Mouse (Mus musculus) ovary, postnatal 14 days (tissue): ENCODE data around the gene Gm16181.

Experiments used
- DNase-seq: peaks from one replicate; pipeline ENCODE4 v3.0.0; 2022; ENCODE audit warnings: low spot score

Gm16181 gene

DNA sequence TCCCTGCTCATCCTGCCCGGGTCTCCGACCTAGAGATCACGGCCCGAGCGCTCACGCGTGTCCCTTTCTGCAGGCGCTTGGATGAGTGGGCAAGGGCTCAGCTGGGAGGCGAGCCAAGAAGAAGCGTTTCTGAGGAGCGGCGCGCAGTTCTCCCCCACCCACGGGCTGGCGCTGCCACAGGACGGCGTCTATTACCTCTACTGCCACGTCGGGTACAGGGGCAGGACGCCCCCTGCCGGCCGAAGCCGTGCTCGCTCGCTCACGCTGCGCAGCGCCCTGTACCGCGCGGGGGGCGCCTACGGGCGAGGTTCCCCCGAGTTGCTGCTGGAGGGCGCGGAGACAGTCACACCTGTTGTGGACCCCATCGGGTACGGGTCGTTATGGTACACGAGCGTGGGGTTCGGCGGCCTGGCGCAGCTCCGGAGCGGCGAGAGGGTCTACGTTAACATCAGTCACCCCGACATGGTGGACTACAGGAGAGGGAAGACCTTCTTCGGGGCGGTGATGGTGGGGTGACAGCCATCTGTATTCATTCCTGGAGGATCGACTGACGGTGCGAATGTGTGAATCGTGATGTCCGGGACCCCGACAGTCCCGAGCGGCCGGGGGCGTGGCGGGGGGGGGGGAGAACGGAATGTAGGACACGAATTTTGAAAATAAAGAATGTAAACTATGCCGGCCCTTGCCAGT lies 24.9 kb upstream of the Gm16181 start:
- DNase-seq = peak; percentile 75

DNA sequence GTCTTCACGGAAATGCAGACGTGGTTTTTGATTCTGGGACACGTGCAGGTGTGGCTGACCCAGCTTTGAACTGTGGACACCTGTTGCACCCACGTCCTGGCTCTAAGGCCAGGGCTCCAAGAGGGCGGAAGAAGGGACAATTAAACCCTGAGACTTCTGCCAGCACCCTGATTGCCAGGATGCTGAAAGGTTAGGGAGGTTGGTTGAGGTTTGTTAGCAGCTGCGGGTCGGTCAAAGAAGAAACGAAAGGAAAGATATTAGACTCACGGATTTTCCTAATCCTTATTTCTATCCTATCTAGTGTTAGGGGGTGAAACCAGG lies 24.4 kb upstream of the Gm16181 start:
- DNase-seq = no peak

DNA sequence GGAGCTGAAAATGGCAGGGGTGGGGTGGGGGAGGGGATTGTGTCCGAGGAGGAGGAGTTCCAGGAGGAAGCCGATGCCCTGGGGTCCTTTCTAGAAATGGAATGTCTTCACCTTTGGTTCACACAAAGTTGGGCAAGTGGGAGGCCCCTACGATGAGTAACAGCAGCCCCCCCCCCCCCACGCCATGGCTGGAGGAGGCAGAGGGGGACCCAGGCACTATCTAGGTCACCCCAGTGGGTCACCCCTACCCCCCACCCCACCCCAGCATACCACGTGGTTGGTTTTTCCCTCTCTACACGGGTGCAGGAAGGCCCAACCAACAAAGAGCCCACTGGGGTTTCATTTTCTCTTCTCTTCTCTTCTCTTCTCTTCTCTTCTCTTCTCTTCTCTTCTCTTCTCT lies 23.5 kb upstream of the Gm16181 start:
- DNase-seq = no peak

DNA sequence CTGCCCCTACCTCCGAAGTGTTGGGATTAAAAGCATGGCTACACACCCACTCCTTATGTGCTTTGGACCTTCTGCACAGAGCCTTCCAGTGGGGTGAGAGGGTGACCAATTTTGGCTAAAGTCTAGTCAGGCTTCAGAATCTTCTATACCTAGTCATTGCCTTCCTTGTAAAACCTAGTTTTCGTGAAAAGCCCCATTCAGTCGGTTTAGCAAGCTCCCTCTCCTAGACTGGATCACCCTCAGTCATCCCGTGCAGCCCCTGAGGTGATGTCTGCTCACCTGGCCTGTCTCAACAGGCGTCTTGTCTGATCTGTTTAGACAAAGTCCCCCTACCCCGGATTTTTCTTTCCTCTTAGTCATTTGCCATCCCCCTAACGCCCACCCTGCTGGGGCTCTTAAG lies 22.6 kb upstream of the Gm16181 start:
- DNase-seq = no peak

DNA sequence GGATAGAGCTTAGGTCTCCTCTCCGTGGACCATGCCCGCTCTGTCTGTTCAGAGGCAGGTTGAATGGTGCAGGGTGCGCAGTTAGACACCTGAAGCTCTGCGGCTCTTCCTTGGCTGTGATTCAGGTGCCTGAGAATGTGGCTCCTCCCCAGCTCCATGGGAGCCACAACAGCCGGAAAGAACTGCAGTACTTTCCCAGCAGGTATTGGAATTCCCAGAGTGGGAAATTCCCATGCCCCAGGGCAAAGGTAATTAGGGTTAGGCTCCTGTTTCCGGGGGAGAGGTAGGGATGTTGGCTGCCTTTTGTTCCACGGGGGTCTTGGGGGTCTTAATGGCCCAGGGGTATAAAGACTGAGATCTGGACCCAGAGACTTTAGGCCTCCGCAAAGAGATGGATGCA lies 21.7 kb upstream of the Gm16181 start:
- no peak for DNase-seq

DNA sequence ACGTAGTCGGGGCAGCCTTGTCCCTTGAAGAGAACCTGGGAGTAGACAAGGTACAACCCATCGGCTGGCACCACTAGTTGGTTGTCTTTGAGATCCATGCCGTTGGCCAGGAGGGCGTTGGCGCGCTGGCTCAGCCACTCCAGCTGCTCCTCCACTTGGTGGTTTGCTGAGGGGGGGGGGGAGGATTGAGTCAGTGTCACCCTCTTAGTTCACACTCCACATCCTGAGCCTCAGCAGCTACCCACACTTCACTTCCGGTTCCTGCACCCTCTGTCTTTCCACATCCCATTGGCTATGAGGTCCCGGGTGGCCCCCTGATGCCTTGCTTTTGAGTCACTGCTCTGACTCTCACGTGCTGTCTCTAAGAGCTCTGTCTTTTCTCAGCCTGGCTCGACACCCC lies 20.2 kb upstream of the Gm16181 start:
- DNase-seq = no peak

DNA sequence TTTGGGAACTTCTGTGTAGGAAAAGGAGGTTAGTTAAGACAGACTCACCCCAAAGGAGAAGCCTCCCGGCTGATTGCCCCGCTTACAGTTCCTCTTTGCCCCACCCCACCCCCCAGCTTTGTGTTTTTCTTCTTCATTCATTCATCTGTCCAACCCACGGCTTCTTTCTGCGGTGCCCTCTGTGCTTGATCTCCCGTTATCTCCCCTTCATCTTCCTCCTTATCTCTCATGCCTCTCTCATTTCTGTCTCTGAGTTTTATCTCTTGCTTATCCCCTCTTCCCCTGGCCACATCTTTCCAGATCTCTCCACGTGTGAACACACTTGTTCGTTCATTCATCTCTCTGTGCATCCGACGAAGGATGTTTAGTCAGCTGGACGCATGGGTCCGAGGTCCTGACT lies 19.5 kb upstream of the Gm16181 start:
- no peak for DNase-seq

DNA sequence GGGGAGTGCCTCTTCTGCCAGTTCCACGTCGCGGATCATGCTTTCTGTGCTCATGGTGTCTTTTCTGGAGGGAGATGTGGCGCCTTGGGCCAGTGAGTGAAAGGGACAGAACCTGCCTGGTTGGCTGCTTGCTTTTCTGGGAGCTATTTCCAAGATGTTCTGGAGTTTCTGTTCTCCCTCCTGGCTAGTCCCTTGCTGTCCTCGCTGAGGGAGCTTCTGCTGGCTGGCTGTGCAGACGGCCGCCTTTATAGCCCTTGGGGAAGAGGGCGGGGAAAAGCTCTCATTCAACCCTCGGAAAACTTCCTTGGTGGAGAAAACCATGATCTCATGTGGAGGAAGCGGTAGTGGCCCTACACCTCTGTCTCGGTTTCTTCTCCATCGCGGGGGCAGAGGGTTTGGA lies 18.8 kb upstream of the Gm16181 start, which contains the start of gene Tnf:
Gene Tnf, minus strand, starts transcription at position 221 of the 400 bp plus-strand sequence.
- DNase-seq = peak; percentile 28

DNA sequence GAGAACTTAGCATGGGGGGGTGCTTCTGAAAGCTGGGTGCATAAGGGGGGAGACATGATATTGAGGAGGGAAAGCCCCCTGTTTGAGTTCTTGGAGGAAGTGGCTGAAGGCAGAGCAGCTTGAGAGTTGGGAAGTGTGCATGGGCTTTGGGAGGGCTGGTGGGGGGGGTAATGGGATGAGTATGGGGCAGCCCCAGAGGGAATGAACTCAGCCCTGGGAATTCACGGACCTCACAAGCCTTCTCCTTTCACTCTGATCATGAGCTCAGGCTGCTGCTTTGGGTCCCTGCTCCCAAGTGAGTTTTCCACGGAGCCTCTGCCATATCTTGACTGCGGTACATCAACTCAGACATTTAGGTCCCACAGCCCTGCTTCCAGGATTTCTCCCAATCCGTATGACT lies 18.2 kb upstream of the Gm16181 start:
- no peak for DNase-seq

DNA sequence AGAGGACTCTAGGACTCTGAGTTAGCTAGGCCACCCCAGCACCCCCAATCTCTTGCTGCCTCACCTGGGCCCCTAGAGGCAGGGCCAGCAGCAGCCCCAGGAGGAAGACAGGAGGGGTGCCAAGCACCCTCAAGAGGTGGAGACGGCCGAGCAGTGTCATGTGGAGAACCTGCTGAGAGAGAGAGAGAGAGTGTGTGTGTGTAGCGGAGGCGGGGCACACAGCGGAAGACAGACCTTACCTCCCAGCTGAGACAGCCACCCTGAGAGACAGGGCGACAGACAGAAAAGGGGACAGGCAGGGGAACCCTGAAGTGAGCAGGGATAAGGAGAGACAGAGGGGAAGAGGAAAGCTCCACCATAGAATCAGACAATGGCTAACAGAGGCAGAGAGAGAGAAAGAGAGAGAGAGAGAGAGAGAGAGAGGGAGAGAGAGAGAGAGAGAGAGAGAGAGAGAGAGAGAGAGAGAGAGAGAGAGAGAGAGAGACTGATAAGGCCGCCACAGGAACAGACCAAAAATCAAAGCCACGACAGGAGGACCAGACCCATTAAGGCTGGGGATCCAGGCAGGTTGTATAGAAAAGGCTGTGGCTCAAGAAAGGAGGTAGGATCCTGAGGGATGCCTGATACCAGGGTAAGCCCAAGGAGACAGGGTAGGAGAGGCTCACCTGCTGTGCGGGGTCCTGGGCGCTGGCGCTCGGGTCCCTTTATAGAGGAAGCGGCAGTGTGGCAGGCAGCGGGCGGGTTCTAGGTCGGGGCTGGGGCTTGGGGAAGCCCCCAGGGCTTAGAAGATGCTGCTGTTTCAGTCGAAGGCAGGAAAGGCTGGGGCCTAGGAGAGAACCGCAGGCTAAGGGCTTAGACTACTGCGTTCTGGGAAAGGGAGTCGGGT lies 15.9 kb upstream of the Gm16181 start, which contains the start of gene Lta:
Gene Lta, minus strand, starts transcription at position 858 of the 886 bp plus-strand sequence.
- DNase-seq = no peak

DNA sequence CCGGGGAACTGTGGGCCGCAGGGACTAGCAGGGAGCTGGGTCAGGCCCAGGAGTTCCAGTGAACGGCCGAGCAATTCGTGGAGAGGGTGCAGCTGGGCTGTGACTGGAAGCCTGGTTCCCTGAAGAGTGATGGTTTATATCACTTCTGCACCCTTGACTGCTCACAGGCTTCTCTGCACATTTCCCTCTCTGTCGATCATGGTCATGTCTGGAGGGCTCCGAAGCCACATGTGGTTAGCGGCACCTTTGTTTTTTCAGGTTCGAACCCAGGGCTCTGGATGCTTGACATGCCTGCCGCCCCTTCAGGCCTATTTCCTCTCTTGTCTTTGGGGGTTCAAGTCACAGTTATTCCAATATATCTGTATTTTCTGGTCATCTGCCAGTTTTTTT lies 15.3 kb upstream of the Gm16181 start:
- no peak for DNase-seq

DNA sequence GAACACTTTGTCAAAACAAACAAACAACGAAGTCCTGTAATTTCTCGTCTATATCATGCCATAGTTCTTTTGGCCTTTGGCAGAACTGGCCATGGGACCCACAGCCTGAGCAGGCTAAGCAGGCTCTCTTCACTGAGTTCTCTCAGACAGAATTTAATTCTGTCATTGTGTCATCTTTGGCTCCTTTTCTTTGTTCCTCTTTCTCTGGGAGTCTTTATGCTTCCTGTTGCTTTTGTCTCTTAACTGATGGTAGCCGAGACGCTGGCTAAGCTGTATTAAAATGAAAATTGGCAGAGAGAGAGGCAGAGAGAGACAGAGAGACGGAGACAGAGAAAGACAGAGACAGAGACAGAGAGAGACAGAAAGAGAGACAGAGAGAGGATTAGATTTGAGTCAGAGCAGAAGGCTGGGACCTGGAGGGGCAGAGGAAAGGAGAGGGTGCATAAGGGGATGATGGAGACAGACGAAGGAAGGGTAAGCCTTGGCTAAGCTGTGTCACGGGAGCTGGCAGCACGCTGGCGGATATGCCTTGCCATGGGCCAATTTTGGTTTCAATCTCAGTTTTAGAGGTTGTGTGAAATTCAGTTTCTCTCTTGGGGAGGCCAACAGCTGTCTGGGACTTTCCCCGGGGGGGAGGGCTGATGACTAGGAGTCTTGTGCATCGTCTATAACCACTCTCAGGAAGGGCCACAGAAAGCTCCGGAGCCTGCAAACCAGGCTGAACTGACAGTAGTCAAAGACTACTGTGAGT lies 10.7 kb upstream of the Gm16181 start:
- no peak for DNase-seq

DNA sequence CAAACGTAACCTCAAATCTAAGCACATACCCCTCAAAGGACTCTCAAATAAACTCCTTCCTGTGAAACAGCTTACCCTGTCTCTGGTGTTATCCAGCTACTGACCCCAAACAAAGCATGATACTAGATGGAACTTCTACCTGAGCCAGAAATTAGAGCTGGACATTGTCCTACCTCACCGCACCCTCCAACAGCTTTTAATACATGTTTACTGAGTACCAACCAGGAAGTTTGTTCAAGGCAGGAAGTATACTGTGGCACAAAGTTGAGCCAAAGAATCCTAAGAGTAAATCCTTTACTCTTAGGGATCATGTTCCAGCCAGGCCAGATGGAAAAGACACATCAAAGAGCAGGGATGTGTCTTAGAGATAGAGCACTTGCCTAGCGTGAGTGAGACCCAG lies 10.0 kb upstream of the Gm16181 start:
- DNase-seq = no peak

DNA sequence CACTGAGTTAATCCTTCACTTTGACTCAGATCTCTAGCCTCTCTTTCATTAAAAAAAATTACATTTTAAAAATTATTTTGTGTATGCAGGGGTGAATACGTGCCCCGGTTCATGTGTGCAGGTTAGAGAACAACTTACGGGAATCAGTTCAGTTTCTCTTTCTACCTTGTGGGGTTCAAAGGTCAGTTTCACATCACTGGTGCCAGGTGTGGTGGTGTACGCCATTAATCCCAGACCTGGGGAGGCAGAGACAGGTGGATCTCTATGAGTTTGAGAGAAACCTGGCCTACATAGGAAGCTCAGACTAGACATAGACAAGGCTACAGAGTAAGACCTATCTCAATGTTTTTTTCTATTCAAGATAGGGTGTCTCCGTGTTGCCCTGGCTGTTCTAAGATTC lies 7.6 kb upstream of the Gm16181 start:
- DNase-seq = no peak

DNA sequence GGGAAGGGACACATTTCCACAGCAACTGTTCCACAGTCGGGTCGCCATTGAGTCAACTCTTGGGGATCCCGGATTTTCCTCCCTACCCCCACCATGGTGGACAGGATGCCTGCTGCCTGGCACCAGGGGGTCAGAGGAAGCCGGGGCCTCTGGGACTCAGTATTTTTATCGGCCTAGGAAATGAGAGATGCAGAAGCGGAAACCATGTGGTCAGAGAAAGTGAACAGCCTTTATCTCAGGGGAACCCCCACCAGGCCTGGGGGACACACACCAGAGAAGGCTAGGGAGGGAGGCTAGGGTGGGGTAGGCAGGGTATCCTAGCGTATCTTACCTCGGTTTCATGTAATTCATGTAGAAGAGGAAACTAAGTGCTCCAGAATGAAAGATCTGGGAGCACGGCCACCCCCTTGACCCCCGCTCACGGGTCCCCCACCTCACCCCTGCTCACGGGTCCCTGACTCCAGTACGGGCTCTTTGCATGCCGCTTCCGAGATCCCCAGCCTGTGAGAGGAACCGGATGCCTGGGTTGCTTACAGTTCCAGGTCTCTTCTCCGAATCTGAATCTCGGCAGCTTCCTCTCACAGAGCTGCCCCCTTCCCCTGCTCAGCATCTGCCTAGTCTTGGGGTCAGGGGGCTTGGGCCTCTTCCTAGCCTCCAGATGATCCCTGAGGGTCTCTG lies 2.0 kb upstream of the Gm16181 start:
- DNase-seq = no peak

DNA sequence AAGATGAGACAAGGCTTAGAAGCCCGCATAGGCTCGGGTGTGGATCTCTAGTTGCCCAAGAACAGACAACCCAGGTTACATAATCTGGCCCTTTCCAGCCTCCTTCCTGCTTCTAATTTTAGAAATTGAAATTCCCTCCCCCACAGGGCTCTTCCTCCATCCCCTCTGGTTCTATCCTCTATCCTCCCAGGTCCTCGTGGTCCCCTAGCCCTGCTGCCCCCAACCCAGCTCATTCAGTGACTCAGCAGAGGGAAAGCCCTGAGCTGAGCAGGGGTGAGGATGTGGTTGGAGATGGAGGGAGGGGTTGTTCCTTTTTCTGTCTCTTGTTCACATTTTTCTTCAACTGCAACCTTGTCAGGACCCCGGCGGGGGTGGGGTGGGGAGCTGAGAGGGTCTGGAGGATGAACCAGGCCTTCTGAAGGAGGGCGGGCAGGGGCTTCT lies 1.0 kb upstream of the Gm16181 start:
- DNase-seq = no peak

DNA sequence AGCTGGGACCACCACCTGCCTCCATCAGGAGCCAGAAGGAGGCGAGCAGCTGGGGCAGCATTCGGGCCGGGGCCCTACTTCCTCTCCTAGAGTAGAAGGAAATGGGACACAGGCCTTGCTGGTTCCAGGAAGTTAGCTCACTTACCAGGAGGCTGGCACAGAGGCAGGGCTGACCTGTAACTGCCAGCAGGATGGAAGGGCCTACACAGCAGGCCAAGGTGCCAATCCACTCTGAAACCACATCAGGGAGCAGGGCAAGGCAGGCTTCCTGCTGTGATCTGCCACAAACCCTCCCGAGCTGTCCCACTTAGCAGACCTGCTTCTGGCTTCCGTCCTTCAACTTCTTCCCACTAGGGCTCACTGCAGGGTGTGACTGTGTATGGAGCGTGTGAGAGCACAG lies 1.7 kb downstream of the Gm16181 start:
- no peak for DNase-seq

DNA sequence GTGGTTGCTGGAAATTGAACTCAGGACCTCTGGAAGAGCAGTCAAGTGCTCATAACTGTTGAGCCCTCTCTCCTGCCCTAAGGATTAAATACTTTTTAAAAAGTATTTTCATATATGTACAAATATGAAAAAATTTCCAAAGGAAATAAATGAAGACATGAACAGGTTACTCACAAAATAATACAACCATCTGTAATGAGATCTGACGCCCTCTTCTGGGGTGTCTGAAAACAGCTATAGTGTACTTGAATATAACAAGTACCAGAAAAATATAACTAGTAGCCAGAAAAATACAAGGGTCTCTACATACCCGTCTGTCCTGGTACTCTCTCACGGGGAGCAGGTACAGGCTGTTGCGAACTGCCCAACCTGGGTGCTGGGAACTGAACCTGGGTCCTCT lies 4.0 kb downstream of the Gm16181 start:
- DNase-seq = no peak

DNA sequence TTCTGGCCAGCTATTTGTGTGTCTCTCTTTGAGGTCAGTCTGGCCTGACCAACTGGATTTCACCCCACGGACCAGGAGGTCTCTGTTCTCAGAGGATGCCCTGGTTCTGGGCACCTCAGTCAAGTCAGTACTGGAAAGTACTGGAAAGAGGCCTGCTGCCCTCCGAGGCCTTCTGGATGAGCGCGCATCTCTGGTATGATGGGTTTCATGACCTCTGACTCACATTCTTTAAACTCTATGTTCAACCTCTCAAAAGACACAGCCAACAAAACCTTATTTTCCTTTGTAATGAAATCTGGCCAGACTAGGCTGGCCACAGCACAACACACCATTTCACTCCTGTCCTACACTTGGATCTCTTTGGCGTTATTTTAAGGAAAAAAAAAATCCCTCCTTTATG lies 4.8 kb downstream of the Gm16181 start:
- no peak for DNase-seq

DNA sequence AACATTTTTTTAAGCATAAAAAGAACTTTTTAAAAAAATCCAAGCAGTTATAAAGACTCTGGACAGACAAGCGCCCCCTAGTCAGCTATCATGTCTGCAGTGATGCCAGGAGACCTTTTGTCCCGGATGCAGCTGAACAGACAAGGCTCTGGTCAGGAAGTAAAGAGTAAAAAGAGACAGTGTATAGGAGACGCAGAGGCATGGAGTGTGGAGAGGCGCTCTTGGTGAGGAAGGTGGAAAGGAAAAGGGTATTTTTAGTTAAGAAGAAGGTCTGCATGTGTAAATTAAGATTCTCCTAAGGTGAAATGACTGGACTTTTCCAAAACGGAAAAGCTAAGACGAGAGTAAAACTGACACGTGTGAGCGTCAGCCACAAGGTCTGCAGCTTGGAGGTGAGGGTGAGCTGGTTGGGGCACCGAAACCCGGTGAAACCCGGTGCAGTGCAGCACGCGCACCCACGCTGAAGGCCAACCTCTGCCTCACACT lies 6.0 kb downstream of the Gm16181 start:
- no peak for DNase-seq

DNA sequence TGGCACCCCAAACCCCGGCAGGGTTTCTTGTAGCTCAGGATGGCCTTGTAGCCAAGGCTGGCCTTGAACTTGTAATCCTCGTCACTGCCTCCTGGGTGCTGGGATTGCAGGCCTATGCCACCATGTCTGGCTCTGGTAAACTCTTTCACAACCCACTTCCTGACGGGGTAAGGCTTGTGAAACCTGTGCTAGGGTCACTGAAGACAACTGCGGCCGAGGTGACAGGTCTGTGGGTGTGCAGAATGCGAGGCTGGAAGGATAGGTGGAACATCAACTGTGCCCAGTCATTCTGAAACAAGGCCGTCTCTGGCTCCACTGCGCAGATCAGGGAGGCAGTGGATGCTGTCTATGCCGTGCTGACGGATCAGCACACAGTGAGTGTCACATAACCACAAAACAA lies 10.4 kb downstream of the Gm16181 start:
- DNase-seq = no peak

DNA sequence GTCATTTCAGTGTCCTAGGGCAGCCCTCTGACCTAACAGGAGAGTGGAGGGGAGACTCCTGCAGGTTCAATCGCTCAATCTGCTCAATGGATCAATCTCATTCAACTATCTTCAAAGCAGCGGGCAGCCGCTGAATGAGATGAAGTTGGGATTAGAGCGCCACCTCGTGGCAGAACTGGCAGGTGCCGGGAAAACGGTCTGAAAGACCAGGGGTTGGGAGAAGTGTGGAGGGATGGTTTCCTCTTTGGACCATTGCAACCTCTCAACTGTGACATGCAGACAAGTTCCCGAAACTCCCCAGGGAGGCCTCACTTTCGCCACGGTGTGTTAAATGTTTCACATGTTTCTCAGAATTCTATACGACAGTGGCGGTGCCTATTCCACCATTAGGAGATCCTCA lies 11.4 kb downstream of the Gm16181 start:
- peak; percentile 86 for DNase-seq
